Mouse (Mus musculus) kidney, adult 2 months (tissue): ENCODE measurements around the gene Cacna1d. TPM values are rescaled to one million over a fixed set of nuclear protein-coding genes. Genes with fewer than 3 reads are reported as not detected.

Experiments used
- DNase-seq: peaks from one replicate; pipeline ENCODE4 v3.0.0; 2021
- H3K27ac ChIP-seq: fragments of 200-500 bp; 2 replicates; pipeline ENCODE4 v1.5.1; 2012; ENCODE audit warnings: low read depth, low read length, control low read depth, inconsistent platforms; ENCODE audit not compliant: insufficient read depth
- H3K27me3 ChIP-seq: fragments of 200-500 bp; replicated peaks from 2 replicates; pipeline ENCODE4 v1.6.1; 2012; ENCODE audit warnings: mild to moderate bottlenecking, moderate library complexity, low read length, inconsistent platforms; ENCODE audit not compliant: control insufficient read depth, insufficient read depth
- H3K36me3 ChIP-seq: fragments of 200-500 bp; 2 replicates; pipeline ENCODE4 v1.6.1; 2012; ENCODE audit warnings: mild to moderate bottlenecking, moderate library complexity, low read length, inconsistent platforms; ENCODE audit not compliant: control insufficient read depth, insufficient read depth
- H3K4me1 ChIP-seq: fragments of 200-500 bp; 2 replicates; pipeline ENCODE4 v1.6.1; 2011; ENCODE audit warnings: low read length; ENCODE audit not compliant: control insufficient read depth, insufficient read depth
- H3K4me3 ChIP-seq: fragments of 200-500 bp; 2 replicates; pipeline ENCODE4 v1.5.1; 2011; ENCODE audit warnings: mild to moderate bottlenecking, low read depth, low read length, control low read depth; ENCODE audit not compliant: insufficient read depth
- CTCF ChIP-seq: fragments of 200-500 bp; conservative IDR thresholded peaks from 2 replicates; pipeline ENCODE4 v1.5.1; 2011; ENCODE audit warnings: low read depth, mild to moderate bottlenecking, control low read depth, low read length, moderate library complexity, mixed read lengths; ENCODE audit not compliant: insufficient read depth, insufficient read length
- POLR2A ChIP-seq: fragments of 200-500 bp; IDR thresholded peaks from one replicate; pipeline ENCODE4 v1.6.1; 2011; ENCODE audit warnings: low read depth, low read length, control low read depth
- WGBS: fragments of 180-500 bp; shearing (Covaris S2); methylation state at CpG from one replicate; pipeline ENCODE4 v1.1.7; 2018; 5-methylcytosine and 5-hydroxymethylcytosine counted together
- polyA plus RNA-seq: library from polyadenylated mRNA; depleted of rRNA; stranded (reverse); fragments of >200 nt; gene quantifications from 2 replicates; pipeline ENCODE4 v1.2.3, GENCODE M21; 2012

The Cacna1d gene
- polyA plus RNA-seq, 1 experiment = 4.0 TPM

- H3K27me3 ChIP-seq = no peaks in the 10 kb centered on the region
- DNase-seq = no peak
- no peaks in the 10 kb centered on the region for H3K36me3 ChIP-seq
- no peak for TF ChIP-seq POLR2A
- no peak for TF ChIP-seq CTCF
- H3K4me3 ChIP-seq = no peak overlapping the region
- no peaks in the 10 kb centered on the region for H3K4me1 ChIP-seq
- H3K27ac ChIP-seq = no peak overlapping the region
- 79% methylated on average over 5 of the region's 5 CpGs for WGBS
Measured at GRCm38 (mm10) chr14:30430446-30430845, 60.8 kb downstream of the Cacna1d start.

- WGBS = 86% methylated on average over 9 of the region's 9 CpGs
- TF ChIP-seq CTCF (no peak), POLR2A (no peak)
- no peak for DNase-seq
Measured at GRCm38 (mm10) chr14:30430026-30430425, 61.2 kb downstream of the Cacna1d start.

GRCm38 (mm10) chr14:30429606-30430005 lies 61.6 kb downstream of the Cacna1d start:
- DNase-seq = peak; percentile 4
- no peak overlapping the region for H3K27ac ChIP-seq
- TF ChIP-seq CTCF (no peak), POLR2A (no peak)
- WGBS = 57% methylated on average over 9 of the region's 9 CpGs
- no peak overlapping the region for H3K4me3 ChIP-seq
- no peaks in the 10 kb centered on the region for H3K27me3 ChIP-seq
- H3K4me1 ChIP-seq = no peaks in the 10 kb centered on the region
- H3K36me3 ChIP-seq = no peaks in the 10 kb centered on the region

More at GRCm38 (mm10) chr14:30430026-30430425, 61.2 kb downstream of the Cacna1d start:
- Histone ChIP-seq H3K36me3 (no peaks in the 10 kb centered on the region), H3K27me3 (no peaks in the 10 kb centered on the region), H3K4me3 (no peak overlapping the region), H3K27ac (no peak overlapping the region), H3K4me1 (no peaks in the 10 kb centered on the region)

GRCm38 (mm10) chr14:30428757-30429156 lies 62.5 kb downstream of the Cacna1d start:
- TF ChIP-seq POLR2A (no peak), CTCF (no peak)
- Histone ChIP-seq H3K4me1 (no peaks in the 10 kb centered on the region), H3K4me3 (no peak overlapping the region), H3K27me3 (no peaks in the 10 kb centered on the region), H3K27ac (no peak overlapping the region), H3K36me3 (no peaks in the 10 kb centered on the region)
- DNase-seq = no peak

- DNase-seq = no peak
- Histone ChIP-seq H3K27ac (no peak overlapping the region), H3K4me3 (no peak overlapping the region), H3K27me3 (no peaks in the 10 kb centered on the region), H3K4me1 (no peaks in the 10 kb centered on the region), H3K36me3 (no peaks in the 10 kb centered on the region)
- TF ChIP-seq CTCF (no peak), POLR2A (no peak)
- 33% methylated on average over 4 of the region's 4 CpGs for WGBS
Measured at GRCm38 (mm10) chr14:30425876-30426275, 65.4 kb downstream of the Cacna1d start.

GRCm38 (mm10) chr14:30425175-30425574 lies 66.1 kb downstream of the Cacna1d start:
- TF ChIP-seq CTCF (no peak), POLR2A (no peak)
- Histone ChIP-seq H3K36me3 (no peaks in the 10 kb centered on the region), H3K4me1 (no peaks in the 10 kb centered on the region), H3K27ac (no peak overlapping the region), H3K4me3 (no peak overlapping the region), H3K27me3 (no peaks in the 10 kb centered on the region)
- DNase-seq = no peak
- 59% methylated on average over 6 of the region's 6 CpGs for WGBS

GRCm38 (mm10) chr14:30424638-30425037 lies 66.6 kb downstream of the Cacna1d start:
- Histone ChIP-seq H3K4me1 (no peaks in the 10 kb centered on the region), H3K36me3 (no peaks in the 10 kb centered on the region), H3K4me3 (no peak overlapping the region), H3K27ac (no peak overlapping the region), H3K27me3 (no peaks in the 10 kb centered on the region)
- TF ChIP-seq POLR2A (no peak), CTCF (no peak)
- no peak for DNase-seq
- WGBS = 85% methylated on average over 4 of the region's 4 CpGs
